In genomic region chr7:142057121-142057520, GRCm38 (mm10) we compare ENCODE assay signal across 19 mouse cellular contexts. TPM values are rescaled to one million over a fixed set of nuclear protein-coding genes. Genes with fewer than 3 reads are reported as not detected.
DNase-seq lines count a peak whose midpoint lies in the region; ATAC-seq and TF ChIP-seq lines count a peak whose summit lies in the region.
"Had no signal": no experiment of that assay in that cellular context is flagged by ENCODE, and none has a peak within 500 bp of the region (broad histone marks: within the 10 kb centered on the region; RNA-seq: fewer than 3 reads in every experiment).

No protein-coding gene starts in this region.

- DNase-seq in heart, adult 11 months, result peak; percentile 90
- DNase-seq in heart, postnatal 10 days, result no peak
- DNase-seq in liver, embryonic 11.5 days (ENCODE audit: low spot score), result no peak
- DNase-seq in right cerebral cortex, adult 18-20 months, result no peak
- DNase-seq: cerebellum, adult 8-10 months; kidney, adult 18-20 months; layer of hippocampus, postnatal 36 days had no signal

- no peaks in the 10 kb centered on the region for H3K27me3 ChIP-seq in liver, embryonic 12.5 days (replicated peaks)
- no peaks in the 10 kb centered on the region for H3K27me3 ChIP-seq in liver, embryonic 11.5 days (replicated peaks; ENCODE audit: control insufficient read depth, insufficient read depth, low read length)
- H3K27me3 ChIP-seq in intestine, embryonic 16.5 days (replicated peaks; ENCODE audit: control insufficient read depth, insufficient read depth, low read length), result no peaks in the 10 kb centered on the region
- no peaks in the 10 kb centered on the region for H3K27me3 ChIP-seq in small intestine, adult 2 months (ENCODE audit: control insufficient read depth, insufficient read depth, low read length)
- no peaks in the 10 kb centered on the region for H3K27me3 ChIP-seq in forebrain, embryonic 13.5 days
- H3K27me3 ChIP-seq: embryonic facial prominence, embryonic 15.5 days; heart, embryonic 13.5 days; limb, embryonic 12.5 days; midbrain, embryonic 12.5 days; Patski had no signal

- H3K4me2 ChIP-seq in liver, embryonic 12.5 days, result peak overlapping the region; percentile 5; the same call in 1 of the 2 replicates
- no peak overlapping the region for H3K4me2 ChIP-seq in liver, embryonic 11.5 days
- H3K4me2 ChIP-seq in intestine, embryonic 16.5 days (ENCODE audit: low read depth, low read length), result no peak overlapping the region
- no peak overlapping the region for H3K4me2 ChIP-seq in forebrain, embryonic 13.5 days
- H3K4me2 ChIP-seq: embryonic facial prominence, embryonic 15.5 days; heart, embryonic 13.5 days; hindbrain, embryonic 13.5 days; limb, embryonic 12.5 days; midbrain, embryonic 12.5 days had no signal

- H3K9ac ChIP-seq in liver, embryonic 12.5 days, result no peak overlapping the region
- no peak overlapping the region for H3K9ac ChIP-seq in liver, embryonic 11.5 days (ENCODE audit: low read depth, low read length)
- H3K9ac ChIP-seq in intestine, embryonic 16.5 days (ENCODE audit: low read depth, low read length), result no peak overlapping the region
- H3K9ac ChIP-seq in forebrain, embryonic 13.5 days, result no peak overlapping the region
- H3K9ac ChIP-seq: embryonic facial prominence, embryonic 15.5 days; heart, embryonic 13.5 days; hindbrain, embryonic 13.5 days; limb, embryonic 12.5 days; midbrain, embryonic 12.5 days had no signal

- no peaks in the 10 kb centered on the region for H3K9me3 ChIP-seq in liver, embryonic 12.5 days (replicated peaks)
- H3K9me3 ChIP-seq in liver, embryonic 11.5 days (ENCODE audit: control insufficient read depth, low read length), result no peaks in the 10 kb centered on the region
- no peaks in the 10 kb centered on the region for H3K9me3 ChIP-seq in intestine, embryonic 16.5 days (ENCODE audit: control insufficient read depth, low read length)
- no peaks in the 10 kb centered on the region for H3K9me3 ChIP-seq in forebrain, embryonic 13.5 days (replicated peaks)
- H3K9me3 ChIP-seq: embryonic facial prominence, embryonic 15.5 days; heart, embryonic 13.5 days; hindbrain, embryonic 13.5 days; limb, embryonic 12.5 days; midbrain, embryonic 12.5 days had no signal

- ATAC-seq in liver, embryonic 12.5 days, result no peak
- no peak for ATAC-seq in liver, embryonic 11.5 days (replicated peaks; ENCODE audit: low FRiP score)
- no peak for ATAC-seq in intestine, embryonic 16.5 days
- no peak for ATAC-seq in forebrain, embryonic 13.5 days
- ATAC-seq: forebrain, embryonic 14.5 days; Patski had no signal

- 83% methylated on average over 1 of the region's 1 CpGs for WGBS in liver, embryonic 12.5 days (ENCODE audit: insufficient replicate concordance)
- WGBS in liver, embryonic 11.5 days, result 92% methylated on average over 1 of the region's 1 CpGs
- WGBS in intestine, embryonic 16.5 days, result 86% methylated on average over 1 of the region's 1 CpGs
- WGBS in small intestine, adult 2 months, result 63% methylated on average over 1 of the region's 1 CpGs
- WGBS in forebrain, embryonic 13.5 days, result 100% methylated on average over 1 of the region's 1 CpGs

- peak overlapping the region; percentile 49; the same call in 1 of the 2 replicates for H3K27ac ChIP-seq in liver, embryonic 12.5 days
- no peak overlapping the region for H3K27ac ChIP-seq in liver, embryonic 11.5 days (ENCODE audit: low read depth, low read length)
- H3K27ac ChIP-seq in intestine, embryonic 16.5 days (ENCODE audit: low read length), result peak overlapping the region; percentile 57; the same call in 1 of the 2 replicates
- H3K27ac ChIP-seq in small intestine, adult 2 months (ENCODE audit: insufficient read depth, low read depth, low read length), result peak overlapping the region; percentile 63
- H3K27ac ChIP-seq in forebrain, embryonic 13.5 days, result no peak overlapping the region
- H3K27ac ChIP-seq: embryonic facial prominence, embryonic 15.5 days; heart, embryonic 13.5 days; hindbrain, embryonic 13.5 days; limb, embryonic 12.5 days; midbrain, embryonic 12.5 days had no signal

- H3K4me1 ChIP-seq in liver, embryonic 12.5 days, result peaks cover 49% of the 10 kb centered on the region
- peaks cover 21% of the 10 kb centered on the region for H3K4me1 ChIP-seq in liver, embryonic 11.5 days (replicated peaks; ENCODE audit: control insufficient read depth, insufficient read depth, low read length)
- H3K4me1 ChIP-seq in intestine, embryonic 16.5 days (ENCODE audit: control insufficient read depth, insufficient read depth, low read length), result peaks cover 28% of the 10 kb centered on the region
- H3K4me1 ChIP-seq in small intestine, adult 2 months (ENCODE audit: control insufficient read depth, insufficient read depth, insufficient read length, low read length), result peaks cover 25% of the 10 kb centered on the region
- peaks cover 19% of the 10 kb centered on the region for H3K4me1 ChIP-seq in forebrain, embryonic 13.5 days

- intact Hi-C loops in heart, postnatal 10 days (cut with DNase I), result no loop called here

- H3K36me3 ChIP-seq in liver, embryonic 12.5 days, result peaks cover 65% of the 10 kb centered on the region
- H3K36me3 ChIP-seq in liver, embryonic 11.5 days (ENCODE audit: control insufficient read depth, insufficient read depth, low read length), result peaks cover 3% of the 10 kb centered on the region; the same call in 1 of the 2 replicates
- no peaks in the 10 kb centered on the region; the same call in 1 of the 2 replicates for H3K36me3 ChIP-seq in intestine, embryonic 16.5 days (ENCODE audit: control insufficient read depth, insufficient read depth, low read length)
- peaks cover 6% of the 10 kb centered on the region for H3K36me3 ChIP-seq in small intestine, adult 2 months (ENCODE audit: control insufficient read depth, insufficient read depth, low read length)
- peaks cover 13% of the 10 kb centered on the region for H3K36me3 ChIP-seq in forebrain, embryonic 13.5 days (ENCODE audit: poor library complexity, severe bottlenecking)

- no peak for TF ChIP-seq POLR2A in small intestine, adult 2 months (IDR thresholded peaks at IDR 0.05; ENCODE audit: low read depth, low read length)

- no peak for TF ChIP-seq CTCF in small intestine, adult 2 months (IDR thresholded peaks at IDR 0.05; ENCODE audit: extremely low read depth, insufficient read length, insufficient replicate concordance, low read depth, low read length)

- H3K4me3 ChIP-seq in liver, embryonic 12.5 days, result no peak overlapping the region
- no peak overlapping the region for H3K4me3 ChIP-seq in liver, embryonic 11.5 days (ENCODE audit: low read depth, low read length)
- no peak overlapping the region for H3K4me3 ChIP-seq in intestine, embryonic 16.5 days (ENCODE audit: low read length)
- H3K4me3 ChIP-seq in small intestine, adult 2 months (ENCODE audit: low read depth, low read length), result no peak overlapping the region
- no peak overlapping the region for H3K4me3 ChIP-seq in forebrain, embryonic 13.5 days
- H3K4me3 ChIP-seq: embryonic facial prominence, embryonic 15.5 days; heart, embryonic 13.5 days; hindbrain, embryonic 13.5 days; limb, embryonic 12.5 days; midbrain, embryonic 12.5 days; myocyte had no signal

RNA-seq across cellular contexts. Expression of gene Mob2, which starts 3.7 kb away (rescaled TPM):
- total RNA-seq in heart, postnatal 10 days (2021), result 10 to 100 TPM; 39.4 to 43.2 TPM
- 62.9 and 64.6 TPM in 2 replicates for polyA plus RNA-seq in liver, embryonic 12.5 days (2016; fragmentation: Nextera tagmentation; extraction: Ambion mirVana)
- 63.1 and 67.1 TPM in 2 replicates for polyA plus RNA-seq in liver, embryonic 11.5 days (2014; fragmentation: Nextera tagmentation; extraction: Ambion mirVana)
- polyA plus RNA-seq in intestine, embryonic 16.5 days (2015; fragmentation: Nextera tagmentation; extraction: Ambion mirVana), result 57.8 and 64.4 TPM in 2 replicates
- polyA plus RNA-seq in small intestine, adult 2 months (2012; rRNA removed), result 26.1 and 31.8 TPM in 2 replicates
- polyA plus RNA-seq in forebrain, embryonic 13.5 days (2015; fragmentation: Nextera tagmentation; extraction: Ambion mirVana), result 51.0 and 58.1 TPM in 2 replicates

RNA-seq across cellular contexts. Expression of gene Dusp8, which starts 38.5 kb away (rescaled TPM):
- 10 to 100 TPM; 28.0 to 30.0 TPM for total RNA-seq in heart, postnatal 10 days (2021)
- 7.4 and 7.5 TPM in 2 replicates for polyA plus RNA-seq in liver, embryonic 12.5 days (2016; fragmentation: Nextera tagmentation; extraction: Ambion mirVana)
- 2.5 and 2.6 TPM in 2 replicates for polyA plus RNA-seq in liver, embryonic 11.5 days (2014; fragmentation: Nextera tagmentation; extraction: Ambion mirVana)
- 4.8 and 5.6 TPM in 2 replicates for polyA plus RNA-seq in intestine, embryonic 16.5 days (2015; fragmentation: Nextera tagmentation; extraction: Ambion mirVana)
- polyA plus RNA-seq in small intestine, adult 2 months (2012; rRNA removed), result 8.9 and 13.4 TPM in 2 replicates
- polyA plus RNA-seq in forebrain, embryonic 13.5 days (2015; fragmentation: Nextera tagmentation; extraction: Ambion mirVana), result 44.1 and 55.6 TPM in 2 replicates

Comparison
In these comparisons a context has a peak if more than half of its experiments do, and no peak if none do; other contexts are left out.
1. H3K27ac ChIP-seq: peak in liver, embryonic 12.5 days (single experiment), intestine, embryonic 16.5 days (single experiment) and small intestine, adult 2 months (single experiment); none in liver, embryonic 11.5 days (single experiment) and forebrain, embryonic 13.5 days (single experiment).